Mouse (Mus musculus): ENCODE results near the gene Srrt.
"Not testable (repeated sequence)": the region's sequence is repeated elsewhere in the genome, so short reads cannot be mapped to it uniquely, and the experiment has no call there.

The Srrt gene

GRCm38 (mm10) chr5:137295712-137296111 is 11.8 kb downstream of the Srrt start:
- no peak for DNase-seq (ENCODE audit: low read depth)

DNA sequence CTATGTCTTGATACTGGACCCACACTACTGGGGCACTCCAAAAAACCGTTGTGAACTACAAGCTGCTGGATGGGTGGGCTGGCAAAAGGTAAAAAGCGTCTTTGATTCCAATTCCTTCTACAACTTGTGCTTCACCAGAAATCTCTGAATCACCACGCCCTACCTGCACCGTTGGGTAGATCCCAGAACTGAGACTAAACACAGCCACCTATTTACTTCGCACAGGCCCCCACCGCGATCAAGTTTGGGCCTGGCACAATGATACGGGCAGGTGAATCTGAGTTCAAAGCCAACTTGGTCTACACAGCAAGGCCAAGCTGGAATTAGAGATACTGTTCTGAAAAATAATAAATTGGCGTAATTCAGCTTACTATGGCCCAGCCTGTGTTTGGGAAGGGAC is 12.2 kb downstream of the Srrt start:
- DNase-seq (ENCODE audit: low read depth) = no peak

- DNase-seq (ENCODE audit: low read depth) = no peak
Measured at GRCm38 (mm10) chr5:137294744-137295093, 12.8 kb downstream of the Srrt start.

DNA sequence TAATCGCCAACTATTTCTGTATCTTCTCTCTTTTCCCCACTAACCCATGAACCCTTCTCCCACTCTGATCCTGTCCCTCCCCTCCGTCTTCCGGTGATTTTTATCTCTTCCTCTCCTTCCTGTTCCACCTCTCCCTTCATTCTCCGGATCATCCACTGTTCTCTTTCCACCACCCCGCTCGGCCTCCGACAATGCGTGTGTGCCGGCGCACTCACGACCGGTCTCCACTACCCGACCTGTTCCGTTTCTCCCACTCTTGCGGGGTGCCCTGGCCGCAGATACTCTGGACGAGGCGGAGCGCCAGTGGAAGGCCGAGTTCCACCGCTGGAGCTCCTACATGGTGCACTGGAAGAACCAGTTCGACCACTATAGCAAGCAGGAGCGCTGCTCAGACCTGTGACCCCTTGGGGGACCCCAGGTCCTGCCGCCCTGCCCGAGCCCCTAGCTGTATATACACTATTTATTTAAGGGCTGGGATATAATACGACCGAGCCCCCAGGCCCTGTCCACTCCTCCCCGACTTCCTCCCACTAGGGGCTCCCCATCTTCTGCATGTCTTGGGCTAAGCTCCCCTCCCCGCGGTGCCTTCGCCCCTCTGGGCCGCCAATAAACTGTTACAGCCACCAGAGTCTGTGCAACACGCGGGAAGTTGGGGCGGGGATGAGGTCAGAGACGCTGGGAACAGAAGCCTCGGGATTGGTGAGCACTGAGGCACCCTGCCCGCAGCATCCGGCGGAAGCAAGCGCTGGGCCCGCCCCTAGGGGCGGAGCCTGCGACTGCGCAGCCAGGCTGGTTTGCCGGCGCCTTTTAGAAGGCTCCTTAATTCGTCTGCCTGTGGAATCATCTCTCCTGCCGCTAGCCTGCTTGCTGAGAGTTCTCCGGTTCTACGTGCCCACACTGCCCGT is 13.4 kb downstream of the Srrt start, which contains the start of gene Ufsp1:
Gene Ufsp1, plus strand, starts transcription at position 791 of the 905 bp plus-strand sequence.
- DNase-seq (ENCODE audit: low read depth) = peak; percentile 90

DNA sequence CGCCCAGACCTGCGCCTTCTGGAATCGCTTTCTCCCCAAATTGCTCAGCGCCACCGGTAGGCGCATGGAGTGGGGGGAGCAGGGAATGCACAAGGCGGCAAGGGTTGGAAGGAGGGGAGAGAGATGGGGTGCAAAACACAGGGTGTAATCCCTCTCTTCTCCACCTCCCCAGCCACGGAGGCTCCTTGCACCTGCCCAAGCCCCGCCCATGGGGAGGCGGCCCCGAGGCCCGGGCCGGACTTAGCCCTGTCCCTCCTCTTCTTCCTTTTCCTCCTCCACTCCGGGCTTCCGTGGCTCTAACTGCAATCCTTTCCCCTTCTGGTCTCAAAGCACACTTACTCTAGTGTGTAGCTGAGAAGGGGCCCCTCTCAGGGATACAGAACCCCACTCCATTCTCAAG is 14.2 kb downstream of the Srrt start:
- no peak for DNase-seq (ENCODE audit: low read depth)

GRCm38 (mm10) chr5:137291381-137291926 is 16.0 kb downstream of the Srrt start:
- no peak for DNase-seq (ENCODE audit: low read depth)

DNA sequence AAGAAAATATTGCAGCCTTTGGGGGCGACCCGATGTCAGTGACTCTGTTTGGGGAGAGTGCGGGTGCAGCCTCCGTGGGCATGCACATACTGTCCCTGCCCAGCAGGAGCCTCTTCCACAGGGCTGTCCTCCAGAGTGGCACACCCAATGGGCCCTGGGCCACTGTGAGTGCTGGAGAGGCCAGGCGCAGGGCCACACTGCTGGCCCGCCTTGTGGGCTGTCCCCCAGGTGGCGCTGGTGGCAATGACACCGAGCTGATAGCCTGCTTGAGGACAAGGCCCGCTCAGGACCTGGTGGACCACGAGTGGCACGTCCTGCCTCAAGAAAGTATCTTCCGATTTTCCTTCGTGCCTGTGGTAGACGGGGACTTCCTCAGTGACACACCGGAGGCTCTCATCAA is 16.8 kb downstream of the Srrt start:
- no peak for DNase-seq (ENCODE audit: low read depth)

DNA sequence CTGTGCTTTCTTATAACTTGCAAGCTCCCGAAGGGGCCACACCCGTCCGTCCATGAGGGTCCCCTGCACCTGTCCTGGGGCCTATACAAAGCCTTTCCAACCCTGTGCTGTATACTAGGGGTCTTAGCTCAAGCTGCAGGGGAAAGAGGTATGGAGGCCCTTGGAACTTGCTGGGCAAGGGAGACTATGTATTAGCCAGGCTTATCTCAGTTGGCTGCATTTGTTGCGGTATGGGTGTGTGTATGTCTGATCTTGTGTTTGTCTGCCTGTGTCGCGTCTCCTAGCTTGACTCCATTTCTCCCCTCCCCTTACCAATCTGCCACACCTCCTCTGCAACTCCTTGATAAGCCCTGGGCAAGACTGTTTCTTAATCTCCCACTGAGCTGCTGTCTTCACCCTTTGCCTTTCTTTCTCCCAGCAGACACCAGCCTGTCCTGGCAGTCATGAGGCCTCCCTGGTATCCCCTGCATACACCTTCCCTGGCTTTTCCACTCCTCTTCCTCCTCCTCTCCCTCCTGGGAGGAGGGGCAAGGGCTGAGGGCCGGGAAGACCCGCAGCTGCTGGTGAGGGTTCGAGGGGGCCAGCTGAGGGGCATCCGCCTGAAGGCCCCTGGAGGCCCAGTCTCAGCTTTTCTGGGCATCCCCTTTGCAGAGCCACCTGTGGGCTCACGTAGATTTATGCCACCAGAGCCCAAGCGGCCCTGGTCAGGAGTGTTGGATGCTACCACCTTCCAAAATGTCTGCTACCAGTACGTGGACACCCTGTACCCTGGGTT is 17.7 kb downstream of the Srrt start:
- no peak for DNase-seq (ENCODE audit: low read depth)

- DNase-seq (ENCODE audit: low read depth) = no peak
Measured at GRCm38 (mm10) chr5:137288999-137289470, 18.4 kb downstream of the Srrt start.

GRCm38 (mm10) chr5:137287953-137288743 is 19.3 kb downstream of the Srrt start:
- DNase-seq (ENCODE audit: low read depth) = no peak

GRCm38 (mm10) chr5:137287032-137287952 is 20.2 kb downstream of the Srrt start, which contains the start of gene Ache:
Gene Ache (plus strand): TSS chr5:137287519.
- DNase-seq (ENCODE audit: low read depth) = no peak

- DNase-seq (ENCODE audit: low read depth) = peak; percentile 84
Measured at GRCm38 (mm10) chr5:137286655-137287031, 20.8 kb downstream of the Srrt start.

DNA sequence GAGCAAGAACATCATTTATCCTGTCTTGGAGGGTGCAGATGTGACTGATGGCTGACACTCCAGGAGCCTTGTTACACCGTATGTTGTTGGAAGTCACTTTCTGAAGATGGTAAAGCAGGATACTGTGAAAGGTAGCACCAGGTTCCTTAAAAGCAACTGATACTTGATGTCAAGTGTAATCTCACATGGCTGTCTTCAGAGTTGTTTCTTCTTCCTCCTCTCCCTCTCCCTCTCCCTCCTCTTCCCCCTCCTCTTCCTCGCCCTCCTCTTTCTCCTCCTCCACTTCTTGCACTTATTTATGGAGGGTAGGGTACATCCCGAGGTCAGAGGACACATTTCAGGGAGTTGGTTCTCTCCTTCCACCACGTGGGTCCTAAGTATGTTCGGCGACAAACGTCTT is 21.5 kb downstream of the Srrt start:
- DNase-seq (ENCODE audit: low read depth) = no peak

DNA sequence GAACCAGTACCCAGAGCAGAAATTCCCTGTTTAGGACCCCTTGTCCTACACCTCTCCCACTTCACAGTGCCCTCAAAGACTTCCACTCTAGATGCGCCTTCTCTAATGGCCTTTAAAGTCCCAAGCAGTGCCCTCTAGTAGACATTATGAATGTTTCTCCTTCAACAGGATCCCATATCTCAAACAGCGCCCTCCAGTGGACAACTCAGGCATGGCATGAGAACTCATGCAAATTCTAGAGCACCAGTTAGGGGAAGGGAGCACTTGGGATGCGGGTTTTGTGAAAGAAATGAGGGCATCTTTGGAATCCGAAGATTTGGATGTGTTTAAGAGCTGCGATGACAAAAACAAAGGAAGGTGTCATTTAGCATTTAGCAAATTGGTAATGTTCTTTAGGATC is 22.4 kb downstream of the Srrt start:
- peak; percentile 73 for DNase-seq (ENCODE audit: low read depth)

DNA sequence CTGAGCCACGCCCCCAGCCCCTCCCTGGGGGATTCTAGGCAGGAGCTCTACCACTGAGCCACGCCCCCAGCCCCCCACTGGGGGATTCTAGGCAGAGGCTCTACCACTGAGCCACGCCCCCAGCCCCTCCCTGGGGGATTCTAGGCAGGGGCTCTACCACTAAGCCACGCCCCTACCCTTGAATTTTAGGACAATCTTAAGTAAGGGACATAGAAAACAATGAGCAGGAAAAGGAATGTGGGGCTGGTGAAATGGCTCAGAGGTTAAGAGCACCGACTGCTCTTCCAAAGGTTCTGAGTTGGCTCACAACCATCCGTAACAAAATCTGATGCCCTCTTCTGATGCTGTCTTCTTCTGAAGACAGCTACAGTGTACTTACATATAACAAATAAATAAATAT is 23.1 kb downstream of the Srrt start:
- not testable (repeated sequence) for DNase-seq (ENCODE audit: low read depth)

DNA sequence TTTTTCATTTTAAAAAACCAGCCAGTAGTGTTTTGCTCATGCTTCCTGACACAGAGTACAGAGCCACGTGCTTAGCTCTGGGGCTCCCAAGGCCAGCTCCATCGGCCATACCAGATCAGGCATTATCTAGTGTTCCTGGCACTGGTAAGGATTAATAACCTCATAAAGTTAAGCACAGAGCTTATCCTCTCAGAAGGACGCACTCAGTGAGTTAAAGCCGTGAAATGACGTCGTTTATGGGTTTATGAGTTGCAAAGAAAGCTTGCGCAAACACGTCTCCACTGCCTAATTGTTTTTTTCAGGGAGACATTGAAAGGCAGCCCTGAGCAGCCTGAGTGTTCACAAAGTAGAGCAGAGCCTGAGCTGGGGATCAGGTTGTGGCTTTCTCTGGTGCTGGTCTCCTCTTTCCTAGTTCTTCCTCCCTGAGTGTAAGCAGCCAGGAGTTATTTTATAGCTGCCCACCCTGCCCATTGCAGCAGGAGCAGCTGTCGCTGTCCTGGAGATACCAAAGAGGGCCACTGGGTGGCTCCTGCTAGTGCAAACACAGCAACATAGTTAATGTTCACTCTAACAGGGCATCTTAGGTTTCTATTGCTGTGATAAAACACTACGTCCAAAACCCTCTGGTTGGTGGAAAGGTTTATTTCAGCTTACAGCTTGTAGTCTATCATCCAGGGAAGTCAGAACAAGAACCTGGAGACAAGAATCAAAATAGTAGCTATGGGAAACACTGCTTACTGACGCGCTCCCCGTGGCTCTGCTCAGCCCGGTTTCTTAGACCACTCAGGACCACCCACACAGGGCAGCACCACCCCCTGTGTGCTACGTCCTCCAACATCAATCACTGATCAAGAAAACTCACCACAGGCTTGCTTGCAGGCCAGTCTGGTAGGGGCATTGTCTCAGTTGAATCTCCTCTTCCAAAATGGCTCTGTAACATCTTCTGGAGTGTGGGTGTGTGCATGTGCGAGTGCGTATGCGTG is 29.8 kb downstream of the Srrt start:
- DNase-seq (ENCODE audit: low read depth) = no peak

GRCm38 (mm10) chr5:137268131-137268910 is 39.2 kb downstream of the Srrt start:
- no peak for DNase-seq (ENCODE audit: low read depth)

DNA sequence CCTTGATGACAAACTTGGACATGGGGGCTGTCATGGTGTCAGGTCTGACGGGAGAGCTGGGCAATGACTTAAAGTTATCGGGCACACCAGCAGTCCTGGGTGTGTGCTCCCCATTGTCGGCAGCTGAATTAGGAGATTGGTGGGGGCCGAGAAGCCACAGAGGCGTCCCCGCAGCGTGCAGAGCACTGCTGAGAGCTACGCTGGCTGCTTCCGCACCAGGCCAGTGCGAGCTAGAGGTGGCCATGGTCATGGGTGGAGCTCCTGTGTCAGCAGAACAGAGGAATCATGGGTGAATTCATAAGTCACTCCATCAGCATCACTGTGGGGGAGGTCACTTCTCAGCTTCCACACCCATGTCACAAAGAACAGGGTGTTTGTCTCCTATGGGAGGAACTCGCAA is 42.7 kb downstream of the Srrt start:
- DNase-seq (ENCODE audit: low read depth) = no peak

Measured in c-Kit-positive CD71-negative TER-119-negative erythroid progenitor cells, embryonic 14.5 days (primary cell).